Mouse (Mus musculus): Measurements from ENCODE around the gene Mrpl34.
"Not testable (repeated sequence)": the region's sequence is repeated elsewhere in the genome, so short reads cannot be mapped to it uniquely, and the experiment has no call there.

Gene Mrpl34

GRCm38 (mm10) chr8:71464513-71465500, at the start of gene Mrpl34:
Gene Mrpl34, plus strand, starts transcription at chr8:71464959.
- DNase-seq (ENCODE audit: low read depth, low spot score), result peak; percentile 100

DNA sequence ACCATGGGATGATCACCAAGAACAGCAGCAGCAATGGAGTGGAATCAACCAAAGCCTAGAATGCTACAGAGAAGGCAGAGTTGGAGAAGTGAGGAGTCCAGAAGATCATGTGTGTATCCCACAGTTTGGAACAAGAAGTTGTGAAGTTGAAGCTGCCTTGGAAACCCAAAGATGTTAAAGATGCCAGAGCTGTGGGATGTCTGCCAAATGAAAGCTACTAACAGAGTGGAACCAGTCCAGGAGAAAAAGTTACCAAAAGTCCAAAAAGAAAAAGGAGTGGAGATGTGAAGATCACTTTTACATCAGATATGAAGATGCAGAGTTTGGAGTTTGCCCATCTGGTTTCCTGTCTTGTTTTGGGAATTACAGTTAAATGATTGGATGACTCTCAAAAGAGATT, 42.6 kb upstream of the Mrpl34 start:
- no peak for DNase-seq (ENCODE audit: low read depth, low spot score)

DNA sequence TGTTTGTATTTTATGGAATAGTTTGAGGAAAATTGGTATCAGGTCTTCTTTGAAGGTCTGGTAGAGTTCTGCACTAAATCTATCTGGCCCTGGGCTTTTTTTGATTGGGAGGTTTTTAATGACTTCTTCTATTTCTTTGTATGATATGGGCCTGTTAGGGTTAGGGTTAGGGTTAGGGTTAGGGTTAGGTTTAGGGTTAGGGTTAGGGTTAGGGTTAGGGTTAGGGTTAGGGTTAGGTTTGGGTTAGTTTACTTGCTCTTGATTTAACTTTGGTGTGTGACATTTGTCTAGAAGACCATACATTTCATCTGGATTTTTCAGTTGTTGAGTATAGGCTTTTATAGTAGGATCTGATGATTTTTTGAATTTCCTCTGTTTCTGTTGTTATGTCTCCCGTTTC, 31.8 kb upstream of the Mrpl34 start:
- not testable (repeated sequence) for DNase-seq (ENCODE audit: low read depth, low spot score)

DNA sequence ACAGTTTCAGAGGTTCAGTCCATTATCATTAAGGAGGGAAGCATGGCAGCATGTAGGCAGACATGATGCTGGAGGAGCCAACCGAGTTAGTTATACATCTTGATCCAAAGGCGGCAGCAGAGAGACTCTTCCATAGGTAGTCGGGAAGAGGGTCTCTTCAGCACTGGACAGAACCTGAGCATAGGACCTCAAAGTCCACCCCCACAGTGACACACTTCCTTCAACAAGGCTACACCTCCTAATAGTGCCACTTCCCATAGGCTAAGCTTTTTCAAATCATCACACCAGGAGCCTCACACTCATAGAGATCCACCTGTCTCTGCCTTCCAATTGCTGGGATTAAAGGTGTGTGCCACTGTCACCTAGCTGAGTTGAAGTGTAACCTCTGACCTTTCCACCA, 27.7 kb upstream of the Mrpl34 start:
- no peak for DNase-seq (ENCODE audit: low read depth, low spot score)

- peak; percentile 67 for DNase-seq (ENCODE audit: low read depth, low spot score)
These were observed 23.4 kb upstream of the Mrpl34 start for GRCm38 (mm10) chr8:71441404-71441803.

GRCm38 (mm10) chr8:71445096-71445495, 19.7 kb upstream of the Mrpl34 start:
- no peak for DNase-seq (ENCODE audit: low read depth, low spot score)

GRCm38 (mm10) chr8:71451337-71451736, 13.4 kb upstream of the Mrpl34 start:
- no peak for DNase-seq (ENCODE audit: low read depth, low spot score)

DNA sequence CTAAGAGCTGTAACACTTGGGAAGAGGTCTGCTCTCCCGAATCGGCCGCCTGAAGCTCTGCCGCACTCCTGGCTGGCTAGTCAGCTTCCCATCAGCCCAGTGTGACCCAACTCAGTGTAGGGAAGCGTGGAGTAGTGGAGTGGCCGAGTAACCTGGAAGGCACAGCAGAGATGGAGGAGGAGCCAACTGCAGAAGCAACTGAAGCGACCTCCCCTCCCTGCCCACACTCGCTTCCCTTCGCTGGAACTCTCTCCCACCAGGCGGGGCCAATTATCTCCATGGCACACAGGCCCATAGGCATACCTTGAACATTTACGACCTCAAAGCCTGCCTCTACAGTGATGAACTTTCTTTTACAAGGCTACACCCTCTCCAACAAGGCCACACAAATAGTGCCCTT, 13.0 kb upstream of the Mrpl34 start:
- no peak for DNase-seq (ENCODE audit: low read depth, low spot score)

- DNase-seq (ENCODE audit: low read depth, low spot score), result no peak
These were observed 12.1 kb upstream of the Mrpl34 start for GRCm38 (mm10) chr8:71452669-71453068.

DNA sequence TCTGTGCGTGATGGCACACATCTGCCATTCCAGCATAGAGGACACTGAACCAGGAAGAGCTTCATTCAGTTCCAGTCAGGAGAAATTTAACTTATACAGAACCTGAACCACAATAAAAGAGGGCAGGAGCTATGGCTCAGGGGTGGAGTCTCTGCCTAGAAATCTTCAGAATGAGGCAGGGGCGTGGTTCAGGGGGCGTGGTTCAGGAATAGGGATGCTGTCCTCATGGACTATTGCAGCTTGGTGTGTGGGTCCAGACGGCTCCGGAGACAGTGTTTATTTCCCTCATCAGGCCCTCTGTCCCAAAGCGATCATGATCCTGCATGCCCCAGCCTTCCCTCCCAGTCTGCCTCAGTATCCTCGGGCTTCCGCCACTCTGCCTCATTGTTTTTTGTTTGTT, 10.1 kb upstream of the Mrpl34 start:
- no peak for DNase-seq (ENCODE audit: low read depth, low spot score)

- no peak for DNase-seq (ENCODE audit: low read depth, low spot score)
These were observed 7.9 kb upstream of the Mrpl34 start for GRCm38 (mm10) chr8:71456906-71457305.

DNA sequence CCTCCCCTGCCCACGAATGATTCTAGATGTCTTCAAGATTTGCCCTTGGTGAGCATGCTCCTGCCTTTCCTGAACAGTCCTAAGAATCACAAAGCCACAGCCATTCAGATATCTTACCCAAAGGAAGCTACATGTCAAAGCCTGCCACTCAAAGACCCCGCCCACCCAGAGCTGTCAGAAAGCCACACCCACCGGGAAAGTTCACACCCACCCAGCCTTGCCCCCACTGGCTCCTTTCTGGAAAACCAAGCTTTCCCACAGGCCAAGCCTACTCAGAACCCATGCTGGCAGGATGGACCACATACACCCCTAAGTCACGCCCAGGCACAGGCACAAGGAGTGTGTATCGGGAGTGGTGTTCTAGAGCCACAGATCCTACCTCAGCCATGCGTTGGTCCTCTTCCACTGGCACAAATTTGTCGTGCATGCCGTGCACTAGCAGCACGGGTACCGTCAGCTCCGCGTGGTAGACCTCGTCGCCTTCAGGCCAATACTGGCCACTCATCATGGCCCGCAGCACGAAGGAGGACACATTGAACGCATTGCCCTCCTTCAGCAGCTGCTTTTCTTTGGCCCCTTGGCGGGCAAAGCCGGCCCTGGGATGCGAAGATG, 7.0 kb upstream of the Mrpl34 start:
- DNase-seq (ENCODE audit: low read depth, low spot score), result no peak

GRCm38 (mm10) chr8:71460716-71461115, 4.0 kb upstream of the Mrpl34 start:
- DNase-seq (ENCODE audit: low read depth, low spot score), result no peak

GRCm38 (mm10) chr8:71461152-71461840, 3.5 kb upstream of the Mrpl34 start:
- DNase-seq (ENCODE audit: low read depth, low spot score), result no peak

GRCm38 (mm10) chr8:71462191-71462590, 2.6 kb upstream of the Mrpl34 start:
- no peak for DNase-seq (ENCODE audit: low read depth, low spot score)

GRCm38 (mm10) chr8:71462786-71463185, 2.0 kb upstream of the Mrpl34 start:
- no peak for DNase-seq (ENCODE audit: low read depth, low spot score)

DNA sequence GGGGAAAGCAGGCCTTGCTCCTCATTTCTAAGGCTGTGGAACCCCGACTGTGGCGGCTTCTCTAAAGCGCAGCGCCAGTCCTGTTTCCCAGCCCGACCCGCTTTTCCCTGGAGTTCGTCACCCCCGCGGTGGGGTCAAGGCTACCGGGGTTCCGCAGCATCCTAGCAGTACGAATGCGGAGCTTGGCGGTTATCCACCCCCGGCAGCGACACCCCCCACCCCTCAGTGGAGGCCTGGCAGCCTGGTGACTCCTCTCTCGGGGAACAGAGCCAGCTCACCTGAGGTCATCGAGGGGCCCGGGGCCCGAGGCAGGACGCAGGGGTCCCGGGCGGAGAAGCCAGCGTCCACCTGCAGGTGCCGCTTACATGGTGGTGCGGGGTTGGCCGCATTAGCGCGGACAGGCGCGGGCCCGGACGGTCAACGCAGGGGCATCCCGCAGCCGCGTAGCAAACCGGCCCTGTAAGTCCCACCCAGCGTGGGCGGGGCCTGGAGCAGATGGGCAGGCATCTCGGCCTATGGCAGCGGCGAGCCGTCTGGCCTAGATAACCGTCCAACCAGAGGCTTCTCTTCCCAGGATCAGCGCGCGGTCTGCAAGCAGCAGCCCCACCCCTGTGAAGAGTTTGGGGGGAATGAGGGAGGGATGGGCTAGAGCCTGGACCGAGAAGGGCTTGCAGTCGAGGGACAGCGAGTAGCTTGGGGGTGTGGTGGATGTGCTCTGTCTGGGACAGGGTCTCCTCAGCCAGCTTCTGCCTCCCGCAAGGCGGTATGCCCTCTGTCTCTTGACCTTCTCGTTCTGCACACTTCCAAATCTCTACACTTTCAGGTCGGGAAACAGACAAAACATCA, 1.3 kb upstream of the Mrpl34 start, which contains the start of gene Abhd8:
TSS of gene Abhd8 (minus strand) at position 468 of the 846 bp plus-strand sequence.
- peak; percentile 96 for DNase-seq (ENCODE audit: low read depth, low spot score)

DNA sequence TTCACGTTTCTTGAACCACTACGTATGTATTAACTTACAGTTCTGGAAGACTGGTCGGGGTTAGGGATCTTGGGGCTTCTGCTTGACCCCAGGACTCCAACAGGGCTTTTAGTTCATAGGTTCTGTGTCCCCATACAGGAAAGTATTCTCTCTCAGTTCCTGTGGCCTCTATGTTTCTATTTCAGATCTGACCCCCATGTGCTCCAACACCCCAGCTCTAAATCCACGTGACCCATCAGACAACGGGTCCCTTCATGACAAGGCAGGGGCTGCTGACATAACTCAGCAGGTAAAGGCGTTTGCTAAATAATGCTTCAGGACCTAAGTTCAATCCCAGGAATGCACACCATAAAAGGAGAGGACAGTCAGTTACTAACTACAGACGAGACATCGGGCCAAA, 974 bp downstream of the Mrpl34 start:
- DNase-seq (ENCODE audit: low read depth, low spot score), result no peak

DNA sequence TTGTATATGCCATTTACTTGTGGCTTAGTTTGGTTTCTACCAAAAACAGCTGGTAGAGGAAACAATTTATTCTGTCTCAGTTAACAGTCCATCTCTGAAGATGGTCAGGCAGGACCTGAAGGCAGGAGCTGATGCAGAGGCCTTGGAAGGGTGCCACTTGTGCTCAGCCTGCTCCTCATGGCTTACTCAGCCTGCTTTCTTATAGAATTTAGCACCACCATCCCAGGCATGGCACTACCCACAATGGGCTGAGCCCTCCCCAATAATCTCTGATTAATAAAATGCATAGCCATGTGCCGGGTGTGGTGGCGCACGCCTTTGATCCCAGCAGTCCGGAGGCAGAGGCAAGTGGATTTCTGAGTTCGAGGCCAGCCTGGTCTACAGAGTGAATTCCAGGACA, 1.4 kb downstream of the Mrpl34 start:
- no peak for DNase-seq (ENCODE audit: low read depth, low spot score)

- no peak for DNase-seq (ENCODE audit: low read depth, low spot score)
These were observed 2.4 kb downstream of the Mrpl34 start for GRCm38 (mm10) chr8:71467201-71467600.

GRCm38 (mm10) chr8:71468001-71468400, 3.2 kb downstream of the Mrpl34 start:
- no peak for DNase-seq (ENCODE audit: low read depth, low spot score)

All from mesoderm, embryonic 11.5 days (tissue).